Mouse (Mus musculus) gonadal fat pad, adult 2 months (tissue): ENCODE data around the gene Dnaja4. TPM values are rescaled to one million over a fixed set of nuclear protein-coding genes. Genes with fewer than 3 reads are reported as not detected.

Source experiments
- DNase-seq: peaks from one replicate; pipeline ENCODE4 v3.0.0-alpha.2; 2012; ENCODE audit warnings: low read depth
- polyA plus RNA-seq: library from polyadenylated mRNA; depleted of rRNA; stranded (reverse); fragments of >200 nt; gene quantifications from 2 replicates; pipeline ENCODE4 v1.2.3, GENCODE M21; 2012; rRNA removed

Dnaja4 gene
- polyA plus RNA-seq, 1 experiment, result 24.6 TPM

- no peak for DNase-seq
Observed at GRCm38 (mm10) chr9:54751684-54752083, 53.0 kb downstream of the Dnaja4 start.

- DNase-seq, result no peak
Observed at GRCm38 (mm10) chr9:54752201-54752943, 53.7 kb downstream of the Dnaja4 start.

- DNase-seq, result no peak
Observed at GRCm38 (mm10) chr9:54752944-54753295, 54.2 kb downstream of the Dnaja4 start.

GRCm38 (mm10) chr9:54759592-54759991 lies 60.9 kb downstream of the Dnaja4 start:
- no peak for DNase-seq

- DNase-seq, result no peak
Observed at GRCm38 (mm10) chr9:54764091-54764490, 65.4 kb downstream of the Dnaja4 start.

GRCm38 (mm10) chr9:54764561-54765217 lies 66.0 kb downstream of the Dnaja4 start, which contains the start of gene Crabp1:
Gene Crabp1, plus strand, starts transcription at chr9:54764748.
- DNase-seq, result no peak

- DNase-seq, result no peak
Observed at GRCm38 (mm10) chr9:54765336-54766085, 66.8 kb downstream of the Dnaja4 start.

Other genes starting within 250 kb of the Dnaja4 start
- 8.5 and 9.3 TPM in 2 replicates for gene Dmxl2, start 197.2 kb upstream of the Dnaja4 start, polyA plus RNA-seq
- 0.04 TPM in 1 of 2 replicates, not detected in the other for gene Sh2d7, start 159.9 kb upstream of the Dnaja4 start, polyA plus RNA-seq
- 42.8 and 86.0 TPM in 2 replicates for gene Cib2, start 138.7 kb upstream of the Dnaja4 start, polyA plus RNA-seq
- 64.5 and 104 TPM in 2 replicates for gene Idh3a, start 112.5 kb upstream of the Dnaja4 start, polyA plus RNA-seq
- gene Acsbg1, start 37.0 kb upstream of the Dnaja4 start, polyA plus RNA-seq, result 33.1 and 47.9 TPM in 2 replicates
- gene Wdr61, start 35.6 kb downstream of the Dnaja4 start, polyA plus RNA-seq, result 34.1 and 46.5 TPM in 2 replicates
- gene Crabp1, start 65.9 kb downstream of the Dnaja4 start, polyA plus RNA-seq, result 3.5 and 6.7 TPM in 2 replicates
- gene Ireb2, start 164.9 kb downstream of the Dnaja4 start, polyA plus RNA-seq, result 9.6 and 12.7 TPM in 2 replicates
- 1.3 and 2.1 TPM in 2 replicates for gene Hykk, start 218.4 kb downstream of the Dnaja4 start, polyA plus RNA-seq